Mouse (Mus musculus): Measurements from ENCODE around the gene Gm16253.

GRCm38 (mm10) chr3:96566661-96567450 is 9.9 kb upstream of the Gm16253 start:
- no peak for TF ChIP-seq CTCF (IDR thresholded peaks at IDR 0.05; ENCODE audit: borderline replicate concordance, control insufficient read depth, extremely low read depth, insufficient read depth, low read length, poor library complexity)
- TF ChIP-seq POLR2A (IDR thresholded peaks at IDR 0.05; ENCODE audit: control insufficient read depth, extremely low read depth, insufficient read depth, low read length, poor library complexity), result no peak
